Mouse (Mus musculus) embryonic facial prominence, embryonic 13.5 days (tissue): ENCODE measurements around the gene Pik3c2a. TPM values are rescaled to one million over a fixed set of nuclear protein-coding genes. Genes with fewer than 3 reads are reported as not detected.

ENCODE experiments used
- ATAC-seq: fragments of 200-750 bp; cut with Nextera tagmentation; 2 replicates; pipeline ENCODE4 v1.8.0; 2017; ENCODE audit warnings: low read depth; ENCODE audit not compliant: insufficient number of reproducible peaks, insufficient read depth, low FRiP score, low TSS enrichment
- H3K27ac ChIP-seq: fragments of 300-500 bp; sonication (generic); 2 replicates; pipeline ENCODE4 v1.5.1; 2015; ENCODE audit warnings: moderate library complexity, mild to moderate bottlenecking, inconsistent platforms
- H3K27me3 ChIP-seq: fragments of 300-500 bp; sonication (generic); 2 replicates; pipeline ENCODE4 v1.6.1; 2015; ENCODE audit warnings: mild to moderate bottlenecking, inconsistent platforms
- H3K36me3 ChIP-seq: fragments of 300-500 bp; sonication (generic); 2 replicates; pipeline ENCODE4 v1.6.1; 2015; ENCODE audit warnings: mild to moderate bottlenecking, inconsistent platforms
- H3K4me1 ChIP-seq: fragments of 300-500 bp; sonication (generic); 2 replicates; pipeline ENCODE4 v1.6.1; 2015; ENCODE audit warnings: inconsistent platforms
- H3K4me2 ChIP-seq: fragments of 300-500 bp; sonication (generic); 2 replicates; pipeline ENCODE4 v1.6.1; 2015; ENCODE audit warnings: moderate library complexity, mild to moderate bottlenecking, inconsistent platforms
- H3K4me3 ChIP-seq: fragments of 300-500 bp; sonication (generic); 2 replicates; pipeline ENCODE4 v1.5.1; 2015; ENCODE audit warnings: mild to moderate bottlenecking, inconsistent platforms
- H3K9ac ChIP-seq: fragments of 300-500 bp; sonication (generic); 2 replicates; pipeline ENCODE4 v1.6.1; 2015; ENCODE audit warnings: mild to moderate bottlenecking, inconsistent platforms
- H3K9me3 ChIP-seq: fragments of 300-500 bp; sonication (generic); 2 replicates; pipeline ENCODE4 v1.6.1; 2016; ENCODE audit warnings: inconsistent platforms
- WGBS: fragments of 180-500 bp; shearing (Covaris S2); methylation state at CpG from one replicate; pipeline ENCODE4 v1.1.7; 2015; ENCODE audit warnings: mixed read lengths; 5-methylcytosine and 5-hydroxymethylcytosine counted together
- polyA plus RNA-seq: library from polyadenylated mRNA; unstranded; fragments of >200 nt; fragmentation: Nextera tagmentation; extraction: Ambion mirVana; gene quantifications from 2 replicates; pipeline ENCODE4 v1.2.1, GENCODE M21; 2015

The Pik3c2a gene
- polyA plus RNA-seq: 27.8 and 31.0 TPM in 2 replicates

DNA sequence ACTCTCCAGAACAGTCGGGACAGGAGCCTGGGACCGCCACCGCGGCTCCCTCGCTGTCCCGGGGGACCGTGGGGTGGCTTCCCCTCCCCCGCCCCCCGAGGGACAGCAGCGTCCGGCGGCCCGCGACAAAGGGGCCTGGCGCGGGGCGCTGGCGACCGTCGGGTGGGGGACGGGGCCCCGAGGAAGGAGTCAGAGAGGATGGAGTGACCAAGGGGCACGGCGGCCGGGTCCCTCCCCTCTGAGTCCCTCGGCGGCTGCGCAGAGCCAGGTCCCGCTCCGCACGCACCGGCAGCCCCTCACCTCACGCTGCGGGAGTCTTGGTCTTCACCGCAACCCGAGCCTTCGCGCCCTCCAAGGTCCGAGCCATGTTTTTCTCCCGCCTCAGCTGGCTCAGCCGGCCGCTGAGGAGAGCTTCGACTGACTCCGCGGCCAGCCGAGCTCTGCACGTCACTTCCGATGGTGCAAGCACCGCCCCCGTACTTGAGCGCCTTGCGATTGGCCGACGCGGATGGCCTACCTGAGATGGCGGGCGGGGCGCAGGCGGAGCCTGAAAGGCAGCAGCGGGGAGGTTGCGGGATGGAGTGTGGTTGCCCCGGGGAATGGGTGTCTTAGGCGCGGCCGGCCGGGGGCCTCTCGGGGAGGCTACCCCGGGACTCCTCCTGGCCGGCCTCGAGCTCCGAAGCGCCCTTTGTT, at the start of gene Pik3c2a:
Pik3c2a (minus strand) TSS at position 446 of the 693 bp plus-strand sequence.
- Histone ChIP-seq H3K36me3 (no peaks in the 10 kb centered on the region), H3K9ac (peak within 1 kb of the TSS; percentile 96), H3K4me2 (peak within 1 kb of the TSS; percentile 71), H3K27me3 (no peaks in the 10 kb centered on the region), H3K9me3 (no peaks in the 10 kb centered on the region), H3K27ac (peak within 1 kb of the TSS; percentile 91), H3K4me1 (peaks cover 27% of the 10 kb centered on the region), H3K4me3 (peak within 1 kb of the TSS; percentile 90)
- peak; percentile 97 for ATAC-seq
- WGBS: under 1% methylated on average over 71 of the region's 72 CpGs

DNA sequence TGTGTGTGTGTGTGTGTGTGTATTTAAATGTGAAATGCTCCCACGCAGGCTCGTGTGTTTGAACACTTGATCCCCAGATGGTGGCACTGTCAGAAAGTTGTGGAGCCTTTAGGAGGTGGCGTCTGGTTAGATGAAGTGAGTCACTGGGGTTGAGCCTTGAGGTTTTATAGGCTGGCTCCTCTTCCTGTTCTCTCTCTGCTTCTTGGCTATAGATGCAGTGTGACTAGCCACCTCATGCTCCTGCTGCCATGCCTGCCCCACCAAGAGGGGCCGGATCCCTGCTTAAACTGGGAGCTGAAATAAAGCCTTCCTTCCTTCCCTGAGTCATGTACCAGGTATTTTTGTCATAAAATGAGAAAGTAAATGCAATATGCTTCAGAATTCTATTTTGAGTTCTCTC, 47.9 kb upstream of the Pik3c2a start:
- Histone ChIP-seq H3K27ac (no peak overlapping the region), H3K4me3 (no peak overlapping the region), H3K4me1 (no peaks in the 10 kb centered on the region), H3K36me3 (no peaks in the 10 kb centered on the region), H3K9ac (no peak overlapping the region), H3K27me3 (no peaks in the 10 kb centered on the region), H3K4me2 (no peak overlapping the region), H3K9me3 (no peaks in the 10 kb centered on the region)
- 71% methylated on average over 4 of the region's 4 CpGs for WGBS
- no peak for ATAC-seq

DNA sequence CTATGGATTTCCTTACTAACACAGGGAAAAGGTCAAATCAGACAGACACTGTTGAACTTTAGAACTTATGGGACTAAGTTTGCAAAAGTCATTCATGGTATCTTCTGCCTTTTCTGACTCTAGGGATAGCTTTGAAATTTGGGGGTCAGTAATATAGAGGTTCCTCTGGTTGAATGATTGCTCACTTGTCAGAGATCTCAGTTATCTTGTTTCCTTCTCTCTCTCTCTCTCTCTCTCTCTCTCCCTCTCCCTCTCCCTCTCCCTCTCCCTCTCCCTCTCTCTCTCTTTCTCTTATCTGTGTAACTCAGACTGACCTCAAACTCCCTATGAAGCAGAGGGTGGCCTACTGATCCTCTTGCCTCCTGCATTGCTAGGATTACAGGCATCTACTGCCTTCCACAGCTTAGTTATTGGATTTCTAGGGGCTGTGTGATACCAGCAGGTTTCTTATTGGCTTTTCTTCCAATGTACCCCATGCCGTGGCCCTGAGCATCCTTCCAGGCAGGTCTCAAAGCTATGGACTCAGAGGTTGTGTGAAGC, 41.9 kb upstream of the Pik3c2a start:
- Histone ChIP-seq H3K36me3 (no peaks in the 10 kb centered on the region), H3K27me3 (no peaks in the 10 kb centered on the region), H3K4me1 (no peaks in the 10 kb centered on the region), H3K4me2 (no peak overlapping the region), H3K9me3 (no peaks in the 10 kb centered on the region), H3K4me3 (no peak overlapping the region), H3K27ac (no peak overlapping the region), H3K9ac (no peak overlapping the region)
- 74% methylated on average over 1 of the region's 1 CpGs for WGBS
- no peak for ATAC-seq

DNA sequence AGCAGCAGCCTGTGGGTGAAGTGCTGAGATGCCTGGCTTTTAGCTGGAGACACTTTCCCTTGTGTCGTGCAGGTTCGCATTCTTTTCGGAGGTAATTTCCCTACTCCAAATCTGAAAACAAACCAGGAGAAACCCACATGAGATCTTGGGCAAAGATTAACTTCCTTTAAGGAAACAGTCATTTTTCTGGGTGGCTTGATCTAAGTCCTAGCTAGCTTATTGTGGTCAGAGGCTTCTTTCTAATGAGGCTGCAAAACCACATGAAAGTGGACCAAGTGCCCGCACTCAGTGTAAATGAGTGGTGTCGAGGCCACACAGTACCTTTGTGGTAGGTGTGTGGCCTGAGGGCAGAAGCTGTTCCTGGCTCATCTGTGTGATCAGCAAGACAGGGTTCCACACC, 41.0 kb upstream of the Pik3c2a start:
- Histone ChIP-seq H3K27me3 (no peaks in the 10 kb centered on the region), H3K9ac (no peak overlapping the region), H3K4me2 (no peak overlapping the region), H3K36me3 (no peaks in the 10 kb centered on the region), H3K4me3 (no peak overlapping the region), H3K4me1 (no peaks in the 10 kb centered on the region), H3K27ac (no peak overlapping the region), H3K9me3 (no peaks in the 10 kb centered on the region)
- ATAC-seq: no peak
- 56% methylated on average over 5 of the region's 5 CpGs for WGBS

DNA sequence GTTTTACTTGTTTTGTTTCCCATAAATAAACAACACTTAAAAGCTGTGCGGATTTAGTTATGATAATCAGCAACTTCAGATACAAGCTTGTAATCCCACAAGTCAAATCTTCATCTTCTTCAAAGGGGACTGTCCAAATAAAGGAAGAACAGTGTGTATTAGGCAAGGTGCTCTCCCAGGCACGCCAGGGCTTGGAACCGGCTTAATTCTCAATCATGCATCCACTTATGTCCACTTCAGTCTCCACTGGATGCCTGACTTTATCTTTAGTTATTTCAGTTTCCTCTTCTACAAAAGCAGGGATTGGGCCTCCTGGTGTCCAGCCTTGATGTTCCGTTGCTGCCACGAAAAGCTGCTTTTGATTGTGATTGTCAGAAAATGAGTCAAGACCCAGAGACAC, 40.5 kb upstream of the Pik3c2a start:
- no peak for ATAC-seq
- WGBS: 76% methylated on average over 5 of the region's 5 CpGs

DNA sequence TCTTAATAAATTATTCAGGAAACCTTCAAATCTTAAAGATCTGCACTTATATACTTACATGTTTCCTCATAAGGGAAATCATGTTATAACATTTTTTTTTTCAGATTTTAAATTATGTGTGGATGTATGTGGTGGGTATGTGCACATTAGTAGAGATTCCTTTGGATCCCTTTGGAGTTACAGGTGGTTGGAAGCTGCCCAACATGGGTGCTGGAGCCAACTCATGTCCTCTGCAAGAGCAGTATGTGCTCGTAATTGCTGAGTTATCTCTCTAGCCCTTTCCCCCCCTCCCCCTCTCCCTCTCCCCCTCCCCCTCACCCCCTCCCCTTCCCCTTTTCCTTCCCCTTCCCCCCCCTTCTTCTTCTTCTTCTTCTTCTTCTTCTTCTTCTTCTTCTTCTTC, 39.9 kb upstream of the Pik3c2a start:
- no peak overlapping the region for H3K4me3 ChIP-seq
- H3K4me1 ChIP-seq: no peaks in the 10 kb centered on the region
- no peaks in the 10 kb centered on the region for H3K9me3 ChIP-seq
- no peaks in the 10 kb centered on the region for H3K36me3 ChIP-seq
- no peak for ATAC-seq
- H3K27me3 ChIP-seq: no peaks in the 10 kb centered on the region
- no peak overlapping the region for H3K9ac ChIP-seq
- H3K27ac ChIP-seq: no peak overlapping the region
- H3K4me2 ChIP-seq: no peak overlapping the region
- 32% methylated on average over 1 of the region's 1 CpGs for WGBS

More for the DNA sequence above, 40.5 kb upstream of the Pik3c2a start:
- H3K9ac ChIP-seq: no peak overlapping the region
- H3K36me3 ChIP-seq: no peaks in the 10 kb centered on the region
- H3K9me3 ChIP-seq: no peaks in the 10 kb centered on the region
- H3K4me3 ChIP-seq: no peak overlapping the region
- H3K27ac ChIP-seq: no peak overlapping the region
- H3K4me2 ChIP-seq: no peak overlapping the region
- H3K27me3 ChIP-seq: no peaks in the 10 kb centered on the region
- H3K4me1 ChIP-seq: no peaks in the 10 kb centered on the region

DNA sequence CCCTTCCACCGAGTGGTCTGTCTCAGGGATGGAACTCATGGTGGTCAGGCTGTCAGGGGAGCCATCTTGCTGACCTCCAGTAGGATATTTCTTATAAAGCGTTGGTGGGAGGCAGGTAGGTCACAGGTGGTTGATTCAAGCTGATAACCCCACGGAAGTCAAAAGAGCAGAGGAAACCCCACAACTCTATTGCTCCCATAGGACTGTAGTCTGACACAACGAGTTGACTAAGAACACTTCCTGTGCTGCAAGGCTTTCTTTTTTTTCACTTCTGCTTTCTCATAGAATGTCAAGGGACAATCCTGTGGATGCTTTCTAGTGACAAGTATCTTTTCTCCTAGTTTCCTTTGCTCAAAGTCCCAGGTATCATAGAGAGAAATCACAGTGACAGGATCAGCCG, 33.0 kb upstream of the Pik3c2a start:
- no peaks in the 10 kb centered on the region for H3K9me3 ChIP-seq
- no peak for ATAC-seq
- H3K27me3 ChIP-seq: no peaks in the 10 kb centered on the region
- H3K4me2 ChIP-seq: no peak overlapping the region
- no peaks in the 10 kb centered on the region for H3K36me3 ChIP-seq
- WGBS: 81% methylated on average over 5 of the region's 5 CpGs
- H3K9ac ChIP-seq: no peak overlapping the region
- no peak overlapping the region for H3K4me3 ChIP-seq
- H3K27ac ChIP-seq: no peak overlapping the region
- no peaks in the 10 kb centered on the region for H3K4me1 ChIP-seq

DNA sequence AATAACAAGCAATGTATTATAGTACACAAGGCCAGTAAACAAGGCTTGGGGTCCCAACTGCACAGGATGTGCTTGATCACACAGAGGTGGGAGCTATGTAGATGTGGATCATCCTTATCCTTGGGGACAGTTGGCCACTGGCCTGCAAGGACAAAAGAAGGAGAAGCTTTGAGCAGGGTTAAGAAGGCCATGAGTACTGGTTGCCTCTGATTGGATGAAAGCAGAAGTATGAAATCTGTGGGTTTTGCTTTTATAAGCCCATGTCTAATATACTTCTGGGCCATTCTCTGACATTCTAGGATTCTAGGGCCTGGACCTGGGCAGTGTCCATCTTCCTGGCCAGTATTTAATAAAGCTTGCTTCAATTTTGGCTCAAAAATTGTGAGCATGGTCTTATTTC, 32.6 kb upstream of the Pik3c2a start:
- H3K9me3 ChIP-seq: no peaks in the 10 kb centered on the region
- H3K4me1 ChIP-seq: no peaks in the 10 kb centered on the region
- no peak overlapping the region for H3K4me2 ChIP-seq
- no peak overlapping the region for H3K27ac ChIP-seq
- no peak overlapping the region for H3K4me3 ChIP-seq
- no peak overlapping the region for H3K9ac ChIP-seq
- no peak for ATAC-seq
- H3K36me3 ChIP-seq: no peaks in the 10 kb centered on the region
- no peaks in the 10 kb centered on the region for H3K27me3 ChIP-seq

DNA sequence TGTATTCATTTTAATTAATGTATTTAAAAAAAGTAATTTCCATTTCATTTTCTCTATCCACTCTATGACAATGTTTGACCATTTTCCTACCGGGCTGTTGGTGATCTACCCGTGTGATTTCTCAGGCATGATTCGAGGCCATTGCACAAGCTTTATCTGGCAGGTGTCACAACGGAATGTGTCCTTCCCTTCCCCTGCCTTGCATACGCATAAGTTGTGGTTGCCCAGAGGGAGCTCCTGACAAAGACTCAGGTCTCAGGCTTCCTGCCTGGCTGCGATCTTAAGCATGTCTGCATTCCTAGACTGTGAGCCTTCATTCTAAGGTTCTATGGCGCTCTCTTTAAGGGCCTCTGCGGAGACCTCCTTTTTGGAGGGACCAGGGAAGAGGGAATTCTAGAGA, 18.9 kb upstream of the Pik3c2a start:
- no peak overlapping the region; the same call in 1 of the 2 replicates for H3K27ac ChIP-seq
- H3K36me3 ChIP-seq: no peaks in the 10 kb centered on the region

DNA sequence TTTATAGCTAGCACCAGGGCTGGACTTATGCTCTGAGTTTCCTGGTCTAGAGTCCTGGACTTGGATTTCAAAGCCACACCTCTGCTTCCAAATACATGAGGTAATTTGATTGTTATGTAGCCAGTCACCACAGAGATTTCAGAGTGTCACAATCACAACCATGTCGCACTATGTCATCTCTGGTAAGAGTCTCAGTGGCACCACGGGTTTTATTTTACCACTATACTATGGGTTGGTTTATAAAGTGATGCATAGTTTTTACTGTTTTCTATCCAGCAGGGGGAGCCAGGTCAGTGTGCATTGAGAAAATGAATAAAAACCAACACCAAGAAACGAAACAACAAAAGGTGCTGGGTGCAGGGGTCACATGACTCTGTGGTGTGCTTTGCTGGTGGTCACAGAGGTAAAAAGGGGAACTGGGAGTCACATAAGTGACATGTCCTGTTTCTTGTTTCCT, 15.8 kb upstream of the Pik3c2a start:
- 29% methylated on average over 3 of the region's 3 CpGs for WGBS
- Histone ChIP-seq H3K4me1 (0 out of 2 replicates have a peak, but pooled peaks cover 6% of the 10 kb centered on the region), H3K9ac (no peak overlapping the region), H3K4me3 (no peak overlapping the region), H3K27me3 (no peaks in the 10 kb centered on the region), H3K27ac (no peak overlapping the region), H3K4me2 (no peak overlapping the region), H3K36me3 (no peaks in the 10 kb centered on the region), H3K9me3 (no peaks in the 10 kb centered on the region)
- ATAC-seq: no peak

More for the DNA sequence above, 18.9 kb upstream of the Pik3c2a start:
- no peaks in the 10 kb centered on the region for H3K27me3 ChIP-seq
- ATAC-seq: no peak
- no peaks in the 10 kb centered on the region for H3K9me3 ChIP-seq
- WGBS: 49% methylated on average over 8 of the region's 8 CpGs
- no peak overlapping the region for H3K4me3 ChIP-seq
- no peak overlapping the region for H3K9ac ChIP-seq
- H3K4me1 ChIP-seq: 0 out of 2 replicates have a peak, but pooled peaks cover 6% of the 10 kb centered on the region
- no peak overlapping the region for H3K4me2 ChIP-seq

DNA sequence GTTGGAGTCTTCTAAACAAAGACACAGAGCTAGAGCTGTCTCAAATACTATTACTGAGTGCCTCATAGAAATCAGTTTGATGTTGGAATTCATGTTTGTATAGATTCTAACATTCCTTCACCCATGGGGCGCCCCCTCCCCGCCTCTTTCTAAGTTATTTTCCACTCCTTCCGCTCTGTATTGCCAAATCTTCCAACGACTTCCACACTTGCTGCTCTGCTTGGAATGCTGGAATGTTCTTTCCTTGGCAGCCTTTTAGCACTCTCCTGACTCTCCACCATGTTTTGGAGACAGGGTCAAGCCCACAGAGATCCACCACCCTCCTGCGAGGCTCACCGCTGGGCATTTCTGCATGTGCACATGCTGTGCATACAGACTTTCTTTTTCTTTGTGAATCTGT, 14.1 kb upstream of the Pik3c2a start:
- ATAC-seq: no peak
- H3K27me3 ChIP-seq: no peaks in the 10 kb centered on the region
- H3K4me2 ChIP-seq: no peak overlapping the region
- no peak overlapping the region for H3K9ac ChIP-seq
- WGBS: 71% methylated on average over 6 of the region's 6 CpGs
- no peak overlapping the region for H3K4me3 ChIP-seq
- H3K36me3 ChIP-seq: no peaks in the 10 kb centered on the region
- no peak overlapping the region for H3K27ac ChIP-seq
- no peaks in the 10 kb centered on the region for H3K9me3 ChIP-seq
- H3K4me1 ChIP-seq: 0 out of 2 replicates have a peak, but pooled peaks cover 3% of the 10 kb centered on the region

DNA sequence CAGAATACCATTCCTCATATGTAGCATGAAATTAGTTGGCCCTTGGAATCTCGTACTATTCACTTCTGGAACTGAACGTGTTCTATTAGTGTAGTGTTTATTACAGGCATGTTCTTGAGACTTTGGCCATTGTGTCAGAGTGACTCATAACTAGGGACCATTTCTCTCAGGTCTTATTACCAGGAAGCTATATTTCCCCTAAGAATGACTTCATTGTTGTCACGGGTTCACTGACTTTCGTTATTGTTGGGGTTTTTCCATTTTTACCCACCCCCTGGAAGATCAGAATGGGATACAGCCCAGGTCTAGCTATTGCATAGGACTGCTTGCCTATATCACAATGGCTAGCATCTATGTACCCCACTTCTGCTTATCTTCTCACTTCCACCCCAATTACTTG, 13.7 kb upstream of the Pik3c2a start:
- Histone ChIP-seq H3K9ac (no peak overlapping the region), H3K9me3 (no peaks in the 10 kb centered on the region), H3K27ac (no peak overlapping the region), H3K4me2 (no peak overlapping the region), H3K4me3 (no peak overlapping the region), H3K27me3 (no peaks in the 10 kb centered on the region), H3K36me3 (no peaks in the 10 kb centered on the region), H3K4me1 (no peaks in the 10 kb centered on the region)
- no peak for ATAC-seq
- WGBS: 80% methylated on average over 4 of the region's 4 CpGs
